In genomic region chr3:145119002-145119358, GRCm38 (mm10) we compare ENCODE assay signal across 8 mouse cellular contexts. TPM values are rescaled to one million over a fixed set of nuclear protein-coding genes. Genes with fewer than 3 reads are reported as not detected.
DNase-seq lines count a peak whose midpoint lies in the region; ATAC-seq and TF ChIP-seq lines count a peak whose summit lies in the region.

No protein-coding gene starts in this region.

- H3K4me3 ChIP-seq in liver, adult 2 months (ENCODE audit: insufficient read depth, low read depth, low read length) = peak overlapping the region; percentile 90
- H3K4me3 ChIP-seq in embryonic facial prominence, embryonic 11.5 days (ENCODE audit: low read depth, low read length) = peak overlapping the region; percentile 70
- peak overlapping the region; percentile 90 for H3K4me3 ChIP-seq in intestine, embryonic 16.5 days (ENCODE audit: low read length)
- peak overlapping the region; percentile 74 for H3K4me3 ChIP-seq in neural tube, embryonic 13.5 days

- ATAC-seq in embryonic facial prominence, embryonic 11.5 days (replicated peaks; ENCODE audit: insufficient number of reproducible peaks, low FRiP score, low TSS enrichment, low read depth) = no peak
- ATAC-seq in intestine, embryonic 16.5 days = peak; percentile 42
- ATAC-seq in neural tube, embryonic 13.5 days (ENCODE audit: low read depth) = no peak; the same call in 1 of the 2 replicates

- H3K9me3 ChIP-seq in embryonic facial prominence, embryonic 11.5 days (replicated peaks; ENCODE audit: control insufficient read depth, low read length) = no peaks in the 10 kb centered on the region
- H3K9me3 ChIP-seq in intestine, embryonic 16.5 days (ENCODE audit: control insufficient read depth, low read length) = no peaks in the 10 kb centered on the region
- H3K9me3 ChIP-seq in neural tube, embryonic 13.5 days = no peaks in the 10 kb centered on the region

- no peak for TF ChIP-seq POLR2A in liver, adult 2 months (IDR thresholded peaks at IDR 0.05; ENCODE audit: extremely low read depth, insufficient read depth, low read length)

- TF ChIP-seq CTCF in liver, adult 2 months (IDR thresholded peaks at IDR 0.05; ENCODE audit: low read depth, low read length) = no peak

- H3K36me3 ChIP-seq in liver, adult 2 months (ENCODE audit: control insufficient read depth, insufficient read depth, low read length) = no peaks in the 10 kb centered on the region
- no peaks in the 10 kb centered on the region for H3K36me3 ChIP-seq in embryonic facial prominence, embryonic 11.5 days (replicated peaks; ENCODE audit: control insufficient read depth, insufficient read depth, low read depth, low read length)
- H3K36me3 ChIP-seq in intestine, embryonic 16.5 days (ENCODE audit: control insufficient read depth, insufficient read depth, low read length) = no peaks in the 10 kb centered on the region
- H3K36me3 ChIP-seq in neural tube, embryonic 13.5 days = no peaks in the 10 kb centered on the region

- peak; percentile 43 for DNase-seq in liver, adult 2 months (ENCODE audit: extremely low read depth, low read depth, low spot score)
- DNase-seq in liver = no peak
- DNase-seq in embryonic facial prominence, embryonic 11.5 days (ENCODE audit: low spot score) = no peak
- DNase-seq in adrenal gland, adult (ENCODE audit: inconsistent age in 2 of 2, low spot score in 1 of 2) = no peak
- no peak for DNase-seq in gastrocnemius, postnatal 25 days
- no peak for DNase-seq in thymus, postnatal 25 days

- H3K27ac ChIP-seq in liver, adult 2 months (replicated peaks; ENCODE audit: insufficient read depth, low read depth, low read length) = peak overlapping the region; percentile 73
- peak overlapping the region; percentile 94; the same call in 1 of the 2 replicates for H3K27ac ChIP-seq in embryonic facial prominence, embryonic 11.5 days (replicated peaks; ENCODE audit: low read depth, low read length)
- H3K27ac ChIP-seq in intestine, embryonic 16.5 days (ENCODE audit: low read length) = peak overlapping the region; percentile 99
- H3K27ac ChIP-seq in neural tube, embryonic 13.5 days (replicated peaks) = peak overlapping the region; percentile 98

- no peaks in the 10 kb centered on the region for H3K27me3 ChIP-seq in liver, adult 2 months (ENCODE audit: control insufficient read depth, insufficient read depth, low read length)
- H3K27me3 ChIP-seq in embryonic facial prominence, embryonic 11.5 days (ENCODE audit: control insufficient read depth, insufficient read depth, low read length) = no peaks in the 10 kb centered on the region
- H3K27me3 ChIP-seq in intestine, embryonic 16.5 days (replicated peaks; ENCODE audit: control insufficient read depth, insufficient read depth, low read length) = no peaks in the 10 kb centered on the region
- no peaks in the 10 kb centered on the region for H3K27me3 ChIP-seq in neural tube, embryonic 13.5 days

- H3K4me2 ChIP-seq in embryonic facial prominence, embryonic 11.5 days (ENCODE audit: low read depth, low read length) = peak overlapping the region; percentile 41
- H3K4me2 ChIP-seq in intestine, embryonic 16.5 days (ENCODE audit: low read depth, low read length) = peak overlapping the region; percentile 71
- peak overlapping the region; percentile 78 for H3K4me2 ChIP-seq in neural tube, embryonic 13.5 days

- WGBS in liver, adult 2 months = 2% methylated on average over 14 of the region's 14 CpGs
- WGBS in embryonic facial prominence, embryonic 11.5 days = 5% methylated on average over 14 of the region's 14 CpGs
- 3% methylated on average over 14 of the region's 14 CpGs for WGBS in intestine, embryonic 16.5 days
- WGBS in neural tube, embryonic 13.5 days = 6% methylated on average over 14 of the region's 14 CpGs

- H3K79me2 ChIP-seq in liver, adult 2 months (ENCODE audit: control insufficient read depth, insufficient read depth, low read length) = no peaks in the 10 kb centered on the region

- H3K9ac ChIP-seq in liver, adult 2 months (ENCODE audit: low read depth, low read length) = peak overlapping the region; percentile 81
- H3K9ac ChIP-seq in embryonic facial prominence, embryonic 11.5 days (replicated peaks; ENCODE audit: low read length) = peak overlapping the region; percentile 89
- H3K9ac ChIP-seq in intestine, embryonic 16.5 days (ENCODE audit: low read depth, low read length) = peak overlapping the region; percentile 90
- H3K9ac ChIP-seq in neural tube, embryonic 13.5 days = peak overlapping the region; percentile 88

- no peaks in the 10 kb centered on the region for H3K4me1 ChIP-seq in liver, adult 2 months (ENCODE audit: control insufficient read depth, insufficient read depth, low read length)
- no peaks in the 10 kb centered on the region; the same call in 1 of the 2 replicates for H3K4me1 ChIP-seq in embryonic facial prominence, embryonic 11.5 days (ENCODE audit: control insufficient read depth, insufficient read depth, low read length)
- H3K4me1 ChIP-seq in intestine, embryonic 16.5 days (ENCODE audit: control insufficient read depth, insufficient read depth, low read length) = no peaks in the 10 kb centered on the region
- H3K4me1 ChIP-seq in neural tube, embryonic 13.5 days (replicated peaks) = peaks cover 16% of the 10 kb centered on the region

RNA-seq across cellular contexts. Expression of gene Odf2l, which starts 0.6 kb away (rescaled TPM):
- total RNA-seq in liver, adult 2 months (2014; rRNA removed) = 8.3 and 12.4 TPM in 2 replicates
- 1.6 and 1.7 TPM in 2 replicates for polyA plus RNA-seq in liver, adult 2 months (2012; rRNA removed)
- polyA plus RNA-seq in embryonic facial prominence, embryonic 11.5 days (2014; fragmentation: Nextera tagmentation; extraction: Ambion mirVana) = 26.2 and 26.8 TPM in 2 replicates
- 13.1 and 14.7 TPM in 2 replicates for polyA plus RNA-seq in intestine, embryonic 16.5 days (2015; fragmentation: Nextera tagmentation; extraction: Ambion mirVana)
- 11.8 and 16.7 TPM in 2 replicates for polyA plus RNA-seq in neural tube, embryonic 13.5 days (2015; fragmentation: Nextera tagmentation; extraction: Ambion mirVana)
- 1 to 10 TPM; 7.7 TPM for total RNA-seq in gastrocnemius, postnatal 25 days (2021)

RNA-seq across cellular contexts. Expression of gene Clca2, which starts 19.7 kb away (rescaled TPM):
- not detected in 2 replicates for total RNA-seq in liver, adult 2 months (2014; rRNA removed)
- not detected in 2 replicates for polyA plus RNA-seq in liver, adult 2 months (2012; rRNA removed)
- 0.31 and 0.43 TPM in 2 replicates for polyA plus RNA-seq in embryonic facial prominence, embryonic 11.5 days (2014; fragmentation: Nextera tagmentation; extraction: Ambion mirVana)
- 0.12 and 0.17 TPM in 2 replicates for polyA plus RNA-seq in intestine, embryonic 16.5 days (2015; fragmentation: Nextera tagmentation; extraction: Ambion mirVana)
- polyA plus RNA-seq in neural tube, embryonic 13.5 days (2015; fragmentation: Nextera tagmentation; extraction: Ambion mirVana) = 0.10 and 0.11 TPM in 2 replicates
- total RNA-seq in gastrocnemius, postnatal 25 days (2021) = under 1 TPM; 0.08 to 0.24 TPM
